Mouse (Mus musculus) 3T3-L1 (cell line): Measurements from ENCODE around the gene Arhgap44.
A peak's percentile ranks its signal among the peaks of the same experiment; 100 is the strongest.

Experiments
- DNase-seq: peaks from one replicate; pipeline ENCODE4 v3.0.0-alpha.2; 2015; ENCODE audit warnings: low read depth, low spot score

The Arhgap44 gene

GRCm38 (mm10) chr11:65006047-65006446, 156.7 kb downstream of the Arhgap44 start:
- no peak for DNase-seq

- DNase-seq: no peak
Observed at GRCm38 (mm10) chr11:65004836-65005235, 157.9 kb downstream of the Arhgap44 start.

- DNase-seq: no peak
Observed at GRCm38 (mm10) chr11:65003611-65004010, 159.2 kb downstream of the Arhgap44 start.

- no peak for DNase-seq
Observed at GRCm38 (mm10) chr11:65001729-65002128, 161.0 kb downstream of the Arhgap44 start.

GRCm38 (mm10) chr11:64999685-65000084, 163.1 kb downstream of the Arhgap44 start:
- no peak for DNase-seq

- DNase-seq: no peak
Observed at GRCm38 (mm10) chr11:64998439-64998838, 164.3 kb downstream of the Arhgap44 start.

- no peak for DNase-seq
Observed at GRCm38 (mm10) chr11:64988556-64988955, 174.2 kb downstream of the Arhgap44 start.

- DNase-seq: peak; percentile 20
Observed at GRCm38 (mm10) chr11:64979489-64979845, 183.3 kb downstream of the Arhgap44 start.

- peak; percentile 98 for DNase-seq
Observed at GRCm38 (mm10) chr11:64978720-64979488, 183.9 kb downstream of the Arhgap44 start, which contains the start of gene Elac2. Elac2 (plus strand) TSS chr11:64979038.

GRCm38 (mm10) chr11:64972418-64972817, 190.3 kb downstream of the Arhgap44 start:
- DNase-seq: no peak

GRCm38 (mm10) chr11:64971471-64971988, 191.2 kb downstream of the Arhgap44 start:
- DNase-seq: peak; percentile 27

GRCm38 (mm10) chr11:64968939-64969342, 193.8 kb downstream of the Arhgap44 start:
- DNase-seq: no peak

- DNase-seq: peak; percentile 91
Observed at GRCm38 (mm10) chr11:64968507-64968906, 194.3 kb downstream of the Arhgap44 start.

GRCm38 (mm10) chr11:64962629-64963028, 200.1 kb downstream of the Arhgap44 start:
- no peak for DNase-seq

GRCm38 (mm10) chr11:64956962-64957729, 205.6 kb downstream of the Arhgap44 start:
- DNase-seq: no peak
